In genomic region chr15:5239901-5240300, GRCm38 (mm10) we compare ENCODE assay signal across 11 mouse cellular contexts. TPM values are rescaled to one million over a fixed set of nuclear protein-coding genes. Genes with fewer than 3 reads are reported as not detected.
A peak's percentile ranks its signal among the peaks of the same experiment; 100 is the strongest.
DNase-seq lines count a peak whose midpoint lies in the region; ATAC-seq and TF ChIP-seq lines count a peak whose summit lies in the region.
"Had no signal": no experiment of that assay in that cellular context is flagged by ENCODE, and none has a peak within 500 bp of the region (broad histone marks: within the 10 kb centered on the region; RNA-seq: fewer than 3 reads in every experiment).

No protein-coding gene starts in this region.

- H3K4me3 ChIP-seq in gastrocnemius, adult 2 months, result peak overlapping the region; percentile 92
- H3K4me3 ChIP-seq in liver, embryonic 12.5 days, result peak overlapping the region; percentile 21

- peaks cover 30% of the 10 kb centered on the region for H3K27me3 ChIP-seq in liver, embryonic 12.5 days (replicated peaks)

- peak overlapping the region; percentile 85 for H3K27ac ChIP-seq in gastrocnemius, adult 2 months
- H3K27ac ChIP-seq in liver, embryonic 12.5 days, result peak overlapping the region; percentile 72

- peak overlapping the region; percentile 100 for H3K4me2 ChIP-seq in liver, embryonic 12.5 days

- 21% methylated on average over 6 of the region's 6 CpGs for WGBS in liver, embryonic 12.5 days (ENCODE audit: insufficient replicate concordance)

- intact Hi-C loops in gastrocnemius, adult 2 months (cut with DNase I), result loop anchor here (5.0 kb wide), 1 partner anchor 837 kb away; no protein-coding TSS in a partner anchor
- intact Hi-C loops in gastrocnemius, postnatal 14 days (cut with DNase I; ENCODE audit: low total_unique reads), result loop anchor here (5.0 kb wide), 2 partner anchors 842 to 967 kb away; no protein-coding TSS in a partner anchor

- H3K9me3 ChIP-seq in liver, embryonic 12.5 days (replicated peaks), result no peaks in the 10 kb centered on the region

- ATAC-seq in liver, embryonic 12.5 days, result no peak

- no peaks in the 10 kb centered on the region for H3K36me3 ChIP-seq in liver, embryonic 12.5 days

- peak overlapping the region; percentile 32; the same call in 1 of the 2 replicates for H3K9ac ChIP-seq in liver, embryonic 12.5 days

- no peak for DNase-seq in gastrocnemius, adult 2 months
- DNase-seq in gastrocnemius, postnatal 14 days, result no peak
- peak; percentile 11 for DNase-seq in spleen, adult 12 weeks (ENCODE audit: low spot score)
- no peak for DNase-seq in spleen, postnatal 14 days (ENCODE audit: low spot score in 2 of 2)
- peak; percentile 47 for DNase-seq in thymus, postnatal 25 days
- DNase-seq in adrenal gland, postnatal 14 days, result no peak
- DNase-seq in adrenal gland, adult (ENCODE audit: inconsistent age in 2 of 2, low spot score in 1 of 2), result no peak
- DNase-seq: adrenal gland, adult 2 months; B cell, adult 2 months; embryo, embryonic 11 days had no signal

- no peak for TF ChIP-seq CTCF in gastrocnemius, adult 2 months (IDR thresholded peaks at IDR 0.05)

- peaks cover 91% of the 10 kb centered on the region for H3K4me1 ChIP-seq in liver, embryonic 12.5 days

RNA-seq across cellular contexts. Expression of gene Ptger4, which starts 4.1 kb away (rescaled TPM):
- total RNA-seq in gastrocnemius, adult 2 months (2021), result 1 to 10 TPM; 1.2 to 1.9 TPM
- 1 to 10 TPM; 1.3 TPM for total RNA-seq in gastrocnemius, postnatal 14 days (2021)
- 2.6 and 2.8 TPM in 2 replicates for polyA plus RNA-seq in liver, embryonic 12.5 days (2016; fragmentation: Nextera tagmentation; extraction: Ambion mirVana)
- total RNA-seq in adrenal gland, postnatal 14 days (2021), result 4.0 and 5.6 TPM in 2 replicates

RNA-seq across cellular contexts. Expression of gene Ttc33, which starts 54.6 kb away (rescaled TPM):
- 10 to 100 TPM; 61.6 to 67.4 TPM for total RNA-seq in gastrocnemius, adult 2 months (2021)
- 10 to 100 TPM; 32.6 to 37.3 TPM for total RNA-seq in gastrocnemius, postnatal 14 days (2021)
- polyA plus RNA-seq in liver, embryonic 12.5 days (2016; fragmentation: Nextera tagmentation; extraction: Ambion mirVana), result 18.9 and 19.1 TPM in 2 replicates
- 53.1 and 54.6 TPM in 2 replicates for total RNA-seq in adrenal gland, postnatal 14 days (2021)

Comparison
In these comparisons a context has a peak if more than half of its experiments do, and no peak if none do; other contexts are left out.
1. DNase-seq: peak in spleen, adult 12 weeks (single experiment) and thymus, postnatal 25 days (single experiment); none in gastrocnemius, adult 2 months (single experiment), gastrocnemius, postnatal 14 days (single experiment), spleen, postnatal 14 days (0 of 2), adrenal gland, postnatal 14 days (single experiment) and adrenal gland, adult (0 of 2).